Mouse (Mus musculus): Measurements from ENCODE around the gene Vps26c. TPM values are rescaled to one million over a fixed set of nuclear protein-coding genes. Genes with fewer than 3 reads are reported as not detected.
A peak's percentile ranks its signal among the peaks of the same experiment; 100 is the strongest.

Gene Vps26c
- total RNA-seq (2021), result 10 to 100 TPM; 32.9 to 35.5 TPM
- long read RNA-seq, experiment 1, transcript Vps26c-201 (8 exons, 2,547 nt), result major isoform, 57 of 62 reads
- long read RNA-seq, experiment 1, partial matches to known transcripts, result 3 of 62 reads
- long read RNA-seq, experiment 1, other reads (novel, unspliced or antisense), result 2 of 62 reads
- long read RNA-seq, experiment 2, transcript Vps26c-201 (8 exons, 2,547 nt), result major isoform, 35 of 37 reads
- long read RNA-seq, experiment 2, partial matches to known transcripts, result 0 of 37 reads
- long read RNA-seq, experiment 2, other reads (novel, unspliced or antisense), result 2 of 37 reads

- DNase-seq (ENCODE audit: low spot score in 2 of 2), result peak; percentile 95 to 97
Measured at GRCm38 (mm10) chr16:94526344-94527151, at the start of gene Vps26c. Gene Vps26c, minus strand, starts transcription at chr16:94526830.

DNA sequence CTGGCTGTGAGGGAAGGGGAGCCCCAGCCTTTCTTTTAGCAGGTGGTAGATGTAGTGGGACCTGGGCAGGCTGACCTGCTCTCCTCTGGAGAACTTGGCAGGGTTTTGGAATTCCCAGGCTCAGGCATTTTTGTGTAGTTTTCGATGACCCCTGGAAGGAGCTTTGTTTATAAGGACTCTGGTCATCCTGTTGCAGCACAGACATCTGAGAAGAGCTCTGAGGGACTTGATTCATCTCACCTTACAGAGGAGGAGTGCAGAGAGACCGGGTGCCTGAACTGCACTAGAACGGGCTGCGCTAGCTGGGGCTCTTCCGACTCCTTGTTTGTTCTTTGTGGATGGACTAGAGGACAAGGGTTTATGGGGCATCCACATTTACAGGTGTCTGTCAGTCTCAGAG, 49.1 kb upstream of the Vps26c start:
- no peak for DNase-seq (ENCODE audit: low spot score in 2 of 2)

GRCm38 (mm10) chr16:94574718-94575094, 48.1 kb upstream of the Vps26c start:
- no peak for DNase-seq (ENCODE audit: low spot score in 2 of 2)

DNA sequence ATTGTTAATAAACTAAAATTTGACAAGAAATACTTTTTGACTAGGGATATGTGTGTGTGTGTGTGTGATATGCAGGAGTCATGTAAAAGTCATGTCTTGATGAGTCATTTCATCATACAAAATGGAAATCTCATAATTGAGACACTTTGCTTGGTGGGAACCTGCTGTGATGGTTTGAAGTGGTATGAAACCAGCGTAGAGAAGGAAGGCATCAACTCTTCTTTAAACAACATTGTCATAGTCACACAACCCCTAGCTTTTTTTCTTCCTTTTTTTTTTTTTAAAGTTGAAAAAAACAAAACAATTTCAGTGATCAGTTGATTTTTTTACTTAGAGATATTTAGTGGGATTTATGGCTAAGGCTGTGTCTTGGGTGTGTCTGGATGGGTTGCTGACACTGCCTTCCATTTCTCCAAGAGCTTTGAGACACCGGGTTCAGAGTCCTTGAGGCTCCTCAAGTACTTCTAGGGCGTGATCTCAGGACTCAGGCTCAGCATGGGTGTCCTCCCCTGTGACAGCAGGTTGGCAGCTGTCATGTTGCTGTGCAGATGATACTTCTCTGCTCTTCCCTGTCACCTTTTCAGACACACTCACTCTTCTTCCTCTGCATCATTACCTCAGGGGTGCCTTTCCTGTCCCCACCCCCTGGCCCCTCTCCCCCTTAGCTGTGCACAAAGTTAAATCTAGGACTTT, 47.5 kb upstream of the Vps26c start:
- DNase-seq (ENCODE audit: low spot score in 2 of 2), result no peak

DNA sequence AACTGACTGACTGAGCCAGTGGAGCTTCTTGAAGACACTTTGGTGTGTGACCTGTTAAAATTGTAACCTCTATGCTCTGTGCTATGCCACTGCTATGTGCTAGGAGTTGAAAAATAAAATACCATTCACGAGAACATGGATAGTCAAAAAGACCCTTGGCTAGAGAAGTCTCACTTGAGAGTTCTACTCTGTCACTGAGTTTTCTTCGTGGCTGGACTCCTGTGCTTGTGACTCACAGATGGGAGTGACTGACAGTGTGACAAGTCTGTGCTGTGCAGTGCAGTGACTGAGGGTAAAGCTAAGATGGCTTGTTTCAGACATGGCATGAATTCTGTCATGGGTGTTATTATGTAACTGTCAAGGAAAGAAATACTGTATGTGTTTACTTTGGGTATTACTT, 45.8 kb upstream of the Vps26c start:
- no peak for DNase-seq (ENCODE audit: low spot score in 2 of 2)

GRCm38 (mm10) chr16:94571111-94571993, 44.7 kb upstream of the Vps26c start:
- no peak for DNase-seq (ENCODE audit: low spot score in 2 of 2)

DNA sequence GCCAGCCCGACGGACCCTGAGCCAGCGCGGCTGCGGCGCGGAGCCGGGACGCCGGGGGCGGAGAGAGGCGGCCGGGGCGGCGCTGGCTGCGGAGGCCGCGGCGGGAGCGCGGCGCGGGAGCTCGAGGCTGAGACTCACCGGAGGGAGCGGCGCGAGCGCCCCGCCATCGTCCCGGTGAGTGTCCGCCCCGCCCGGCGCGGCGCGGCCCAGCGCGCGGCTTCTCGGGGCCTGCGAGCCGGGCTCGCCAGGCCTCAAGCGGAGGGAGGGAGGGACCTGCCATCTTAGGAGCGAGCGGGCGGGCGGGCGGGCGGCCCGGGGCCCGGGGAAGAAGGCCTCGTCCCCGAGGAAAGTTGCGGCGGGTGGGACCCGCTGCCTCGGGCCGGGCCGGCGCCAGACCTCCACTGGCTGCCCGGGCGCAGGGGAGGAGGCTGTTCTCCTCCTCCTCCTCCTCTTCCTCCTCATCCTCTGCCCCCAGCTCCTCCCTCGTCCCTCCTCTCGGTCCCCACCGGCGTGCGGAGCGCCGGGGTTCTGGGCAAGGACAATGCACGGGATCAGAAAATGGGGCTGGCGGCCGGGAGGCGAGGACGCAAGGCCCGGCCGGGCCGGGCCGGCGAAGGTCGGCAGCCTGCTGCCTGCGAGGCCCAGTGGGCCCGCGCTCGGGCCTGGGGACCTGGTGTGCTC, 43.9 kb upstream of the Vps26c start:
- peak; percentile 40 to 57 for DNase-seq (ENCODE audit: low spot score in 2 of 2)

DNA sequence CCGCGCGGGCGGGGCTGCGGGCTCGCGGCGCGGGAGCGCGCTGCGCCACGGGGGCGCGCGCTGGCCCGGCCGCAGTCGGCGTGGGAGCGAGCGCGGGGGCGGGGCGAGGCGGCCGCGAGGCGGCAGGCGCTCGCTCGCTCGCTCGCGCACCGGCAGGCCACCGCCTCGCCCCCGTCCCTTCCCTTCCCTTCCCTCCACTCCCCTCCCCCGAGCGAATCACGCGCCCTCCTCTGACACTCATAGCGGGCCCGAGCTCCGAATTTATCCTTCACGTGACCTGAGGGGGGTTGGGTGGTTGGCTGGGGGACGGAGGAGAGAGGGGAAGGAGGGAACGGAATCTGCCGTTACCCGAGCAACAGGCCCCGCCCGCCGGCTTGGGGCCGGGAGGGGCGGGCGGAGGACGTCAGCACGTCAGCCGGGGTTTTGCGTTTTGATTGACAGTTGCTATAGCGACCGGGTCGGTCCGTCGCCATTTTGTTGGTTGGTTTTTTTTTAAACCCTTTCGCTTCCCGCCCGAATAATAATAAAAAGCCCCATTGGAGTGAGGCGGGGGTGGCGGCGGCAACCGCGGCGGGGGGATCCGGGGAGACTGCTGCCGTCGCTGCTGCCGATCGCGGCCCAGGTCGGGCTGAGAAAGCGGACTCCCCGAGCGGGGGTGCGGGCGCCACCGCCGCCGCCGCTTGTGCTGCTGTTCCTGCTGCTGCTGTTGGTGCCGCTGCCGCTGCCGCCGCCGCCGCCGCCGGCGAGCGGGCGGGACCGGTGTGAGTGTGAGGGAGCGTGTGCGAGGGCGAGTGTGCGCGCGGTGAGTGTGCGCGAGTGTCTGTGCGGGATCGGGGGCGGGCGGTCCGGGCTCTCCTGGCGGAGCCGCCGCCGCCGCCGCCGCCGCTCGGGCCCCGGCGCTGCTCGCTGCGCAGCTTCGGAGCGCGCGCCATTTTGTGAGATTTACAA, 42.9 kb upstream of the Vps26c start, which contains the start of gene Dyrk1a:
TSS of gene Dyrk1a (plus strand) at position 782 of the 948 bp plus-strand sequence.
- DNase-seq (ENCODE audit: low spot score in 2 of 2), result peak; percentile 98 to 99

DNA sequence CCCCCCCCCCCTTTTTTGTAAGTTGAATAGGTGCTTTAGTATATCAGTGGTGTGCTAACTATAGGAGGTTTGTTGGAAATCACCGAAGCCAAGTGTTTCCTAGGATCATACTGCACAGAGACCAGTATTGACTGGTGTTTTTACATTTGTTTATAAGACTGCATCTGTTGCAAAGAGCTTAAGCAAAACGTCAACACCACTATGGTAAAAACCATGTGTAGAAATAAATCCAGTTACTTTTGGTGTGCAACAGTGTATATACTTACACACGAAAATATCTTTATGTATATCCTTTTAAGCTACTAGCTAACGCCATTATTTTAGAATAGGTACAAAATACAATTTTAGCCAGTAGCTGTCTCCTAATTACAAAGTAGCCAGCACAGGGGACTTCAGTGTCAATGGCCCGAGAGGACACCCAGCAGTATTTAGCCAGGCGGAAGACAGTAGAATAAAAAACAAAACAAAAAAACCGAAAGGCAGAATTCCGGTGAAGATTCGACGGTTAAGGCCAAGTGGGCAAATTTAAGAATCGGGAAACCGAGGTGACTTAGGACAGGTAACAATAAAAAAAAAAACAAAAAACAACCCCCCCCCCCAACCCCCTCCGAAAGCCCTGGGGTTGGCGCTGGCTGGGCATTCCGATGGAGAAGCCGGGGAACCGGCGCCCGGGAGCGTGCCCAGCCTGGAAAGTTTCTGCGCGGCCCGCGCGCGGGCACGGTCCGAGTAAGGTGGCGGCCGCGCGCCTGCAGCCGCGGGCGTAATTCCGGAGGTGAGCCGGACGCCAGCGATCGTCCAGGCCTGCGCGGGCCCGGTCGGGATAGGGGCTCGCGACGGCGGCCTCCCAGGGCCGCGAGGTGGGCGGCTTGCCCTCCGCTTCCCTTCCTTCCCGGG, 42.0 kb upstream of the Vps26c start:
- DNase-seq (ENCODE audit: low spot score in 2 of 2), result peak in 1 of 2 experiments; percentile 58

DNA sequence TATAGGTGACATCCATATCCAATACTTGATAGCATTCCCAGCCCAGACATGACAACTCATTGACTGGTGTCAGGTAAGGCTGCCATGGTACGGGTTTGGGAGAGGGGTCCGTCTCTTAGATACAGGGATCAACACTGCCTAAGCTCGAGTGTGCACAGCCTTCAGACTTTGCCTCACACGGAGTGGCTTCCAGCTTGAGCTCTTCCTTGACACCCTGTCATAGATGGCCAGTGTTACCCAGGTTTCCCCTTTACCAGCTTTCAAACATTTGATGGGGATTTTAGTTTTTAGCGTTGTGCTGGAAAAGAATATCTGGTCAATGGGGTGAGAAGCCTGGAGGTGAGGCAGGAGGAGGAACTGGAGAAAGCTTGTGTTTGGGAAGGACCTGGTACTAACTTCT, 41.1 kb upstream of the Vps26c start:
- no peak for DNase-seq (ENCODE audit: low spot score in 2 of 2)

DNA sequence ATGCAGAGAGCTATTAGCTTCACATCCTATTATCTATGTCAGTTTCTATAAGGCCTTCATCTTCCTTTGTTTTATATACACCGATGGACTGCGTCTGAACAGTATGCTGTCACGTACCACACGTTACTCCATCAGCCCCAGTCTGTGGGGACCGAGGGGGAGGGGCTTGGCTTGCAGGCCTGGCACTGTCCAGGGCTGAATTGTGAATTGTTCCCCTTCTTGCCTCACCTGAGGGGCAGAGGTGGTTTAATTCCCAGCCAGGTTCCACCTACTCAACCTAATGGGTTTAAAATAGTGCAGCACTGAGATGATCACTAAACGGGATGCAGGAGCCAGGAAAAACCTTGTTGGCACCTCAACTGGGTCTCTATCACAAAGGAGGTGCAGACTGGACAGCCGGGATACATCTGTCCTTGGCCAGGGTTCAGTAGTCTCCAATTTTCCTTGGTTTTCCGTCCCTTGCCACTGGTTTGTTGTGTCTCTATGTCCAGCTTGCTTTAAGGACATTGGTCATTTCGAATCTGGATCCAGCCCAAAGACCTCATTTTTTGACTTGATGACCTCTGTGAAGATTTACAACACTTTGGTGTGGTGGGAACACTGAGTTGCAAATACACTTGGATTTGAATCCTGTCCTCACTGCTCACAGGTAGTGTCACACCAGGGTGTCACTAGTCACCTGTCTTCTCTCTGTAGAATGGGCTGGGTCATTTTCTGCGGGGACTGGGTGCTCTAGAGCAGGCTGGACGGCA, 40.4 kb upstream of the Vps26c start:
- DNase-seq (ENCODE audit: low spot score in 2 of 2), result no peak

DNA sequence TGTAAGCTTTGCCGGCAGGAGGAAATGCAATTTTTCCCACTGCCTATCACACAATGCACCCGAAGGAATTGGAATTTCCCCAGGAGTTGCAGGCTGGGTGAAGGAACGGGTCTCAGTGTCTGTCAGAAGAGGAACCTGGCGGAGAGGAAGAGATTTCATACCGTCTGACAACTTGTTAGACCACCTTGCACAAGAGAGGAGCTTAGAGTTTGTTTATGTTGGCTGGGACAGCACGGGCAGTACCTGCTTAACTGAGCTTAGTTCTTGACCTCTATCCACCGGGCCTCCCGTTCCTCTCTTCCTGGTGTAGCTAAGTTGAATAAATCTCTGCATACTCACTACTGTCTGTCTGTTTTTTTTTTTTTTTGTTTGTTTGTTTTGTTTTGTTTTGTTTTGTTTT, 39.5 kb upstream of the Vps26c start:
- no peak for DNase-seq (ENCODE audit: low spot score in 2 of 2)

- no peak for DNase-seq (ENCODE audit: low spot score in 2 of 2)
Measured at GRCm38 (mm10) chr16:94560618-94561017, 34.0 kb upstream of the Vps26c start.

DNA sequence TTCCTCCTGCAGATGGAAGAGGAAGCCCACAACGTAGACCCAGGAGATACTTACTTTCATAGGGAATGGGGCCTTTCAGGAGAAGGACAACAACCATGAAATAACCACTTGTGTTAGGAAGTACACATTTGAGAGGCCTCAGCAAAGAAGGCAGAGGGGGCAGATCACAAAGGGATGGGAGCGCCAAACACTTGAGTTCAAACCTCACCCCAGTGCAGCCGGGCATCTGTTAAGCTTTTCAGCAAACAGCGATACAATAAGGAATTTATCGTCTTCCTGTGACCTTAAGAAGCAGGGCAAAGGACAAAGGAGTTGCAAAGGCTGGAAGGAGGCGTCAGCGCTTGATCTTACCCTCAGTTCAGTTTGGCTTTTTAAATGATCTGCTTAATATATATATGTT, 33.2 kb upstream of the Vps26c start:
- no peak for DNase-seq (ENCODE audit: low spot score in 2 of 2)

- no peak for DNase-seq (ENCODE audit: low spot score in 2 of 2)
Measured at GRCm38 (mm10) chr16:94559282-94559681, 32.7 kb upstream of the Vps26c start.

DNA sequence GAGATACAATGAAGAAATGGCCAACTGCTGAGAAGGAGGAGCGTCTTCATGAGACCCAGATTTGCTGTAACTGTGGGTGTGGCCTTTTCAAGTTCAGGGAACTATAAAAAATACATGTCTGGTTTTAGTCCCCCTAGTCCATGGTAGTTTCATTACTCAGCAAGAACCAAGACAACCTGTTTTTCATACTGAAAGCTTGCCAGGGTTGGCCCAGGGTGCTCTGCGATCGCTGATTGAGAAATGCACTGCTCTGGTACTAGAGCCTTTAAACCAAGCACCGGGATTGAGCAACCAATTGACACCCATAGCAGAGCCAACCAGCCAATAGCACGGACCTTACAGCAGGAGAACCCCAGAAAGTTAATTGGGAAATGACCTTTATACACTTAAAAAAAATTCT, 29.6 kb upstream of the Vps26c start:
- no peak for DNase-seq (ENCODE audit: low spot score in 2 of 2)

DNA sequence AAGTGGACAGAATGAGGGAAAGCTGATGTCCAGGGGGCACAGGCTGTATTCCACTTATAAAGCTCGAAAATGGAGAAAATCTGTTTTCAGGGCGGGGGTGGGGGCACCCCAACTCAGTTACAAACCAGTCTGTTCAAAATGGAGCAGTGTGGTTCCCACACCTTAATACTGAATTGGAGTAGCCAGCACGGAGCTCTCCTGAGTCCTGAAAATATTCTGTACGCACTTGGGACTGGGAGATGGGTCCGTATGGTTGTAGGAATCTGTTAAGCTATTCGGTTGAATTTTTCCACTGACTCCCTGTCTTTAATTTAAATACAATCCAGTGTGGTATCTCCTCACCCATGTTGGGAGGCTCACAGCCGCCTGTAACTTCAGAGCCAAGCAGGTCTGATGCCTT, 28.7 kb upstream of the Vps26c start:
- no peak for DNase-seq (ENCODE audit: low spot score in 2 of 2)
